Mouse (Mus musculus): ENCODE measurements around the gene Plekhj1. TPM values are rescaled to one million over a fixed set of nuclear protein-coding genes. Genes with fewer than 3 reads are reported as not detected.

Plekhj1 gene
- polyA plus RNA-seq, 1 experiment, result 44.2 TPM

DNA sequence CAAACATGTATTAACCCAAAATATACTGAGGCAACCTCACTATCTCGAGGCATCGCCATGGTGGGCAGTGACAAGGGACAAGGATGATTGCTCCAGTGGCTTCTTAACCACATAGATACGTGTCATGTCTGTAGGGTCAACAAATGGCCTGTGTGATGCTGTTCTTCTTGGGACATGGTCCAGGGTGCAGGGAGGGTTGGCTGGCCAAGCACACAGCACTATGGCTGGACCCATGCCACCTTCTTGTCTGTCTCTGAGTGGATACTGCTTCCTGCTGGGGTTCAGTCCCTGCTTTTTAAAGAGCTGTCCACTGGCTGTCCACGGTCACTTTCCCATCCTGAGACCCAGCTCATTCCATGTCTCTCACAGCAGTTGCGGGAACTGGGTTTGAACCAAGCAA is 21.3 kb downstream of the Plekhj1 start:
- no peak for DNase-seq (ENCODE audit: low read depth)

DNA sequence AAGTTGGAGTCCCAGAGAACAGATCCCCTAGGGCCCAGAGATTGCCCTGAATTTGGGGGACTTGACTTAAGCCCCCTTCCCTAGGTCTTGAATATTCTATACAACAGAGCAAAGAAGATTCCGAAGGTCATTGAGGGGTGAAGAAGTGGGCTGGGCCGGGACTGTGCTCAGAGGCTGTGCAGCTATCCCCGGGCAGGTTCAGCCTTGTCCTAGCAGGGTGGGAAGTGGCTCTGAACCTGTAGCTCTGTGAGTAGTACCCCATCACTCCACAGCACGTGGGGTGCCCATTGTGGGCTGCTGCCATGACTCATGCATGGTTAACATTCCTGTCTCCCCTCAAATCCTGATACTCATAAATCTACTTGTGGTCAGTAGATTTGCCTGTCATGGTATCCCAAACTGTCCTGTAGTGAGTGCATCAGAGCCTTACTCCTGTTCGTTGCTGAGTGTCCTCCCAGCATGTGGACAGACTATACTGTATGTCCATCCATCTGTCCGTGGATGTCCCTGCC is 22.0 kb downstream of the Plekhj1 start:
- no peak for DNase-seq (ENCODE audit: low read depth)

DNA sequence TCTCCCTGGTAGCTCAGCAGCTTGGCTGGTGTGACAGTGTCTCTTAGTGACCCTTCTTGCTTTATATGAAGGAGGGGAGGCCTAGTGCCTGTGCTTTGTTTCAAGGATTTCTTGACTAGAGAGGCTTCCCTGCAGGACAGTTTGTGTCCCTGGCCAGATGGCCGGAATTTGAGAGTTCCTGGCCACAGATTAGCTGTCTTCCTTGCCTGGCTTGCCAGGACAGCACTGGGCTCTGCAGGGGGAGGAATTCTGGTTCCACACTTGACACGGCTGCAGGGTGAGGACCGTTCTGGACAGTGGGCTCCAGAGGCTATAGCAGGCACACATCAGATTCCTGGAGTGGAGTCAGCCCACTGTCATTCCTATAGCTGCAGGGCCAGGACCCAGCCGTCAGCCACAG is 22.7 kb downstream of the Plekhj1 start:
- no peak for DNase-seq (ENCODE audit: low read depth)

DNA sequence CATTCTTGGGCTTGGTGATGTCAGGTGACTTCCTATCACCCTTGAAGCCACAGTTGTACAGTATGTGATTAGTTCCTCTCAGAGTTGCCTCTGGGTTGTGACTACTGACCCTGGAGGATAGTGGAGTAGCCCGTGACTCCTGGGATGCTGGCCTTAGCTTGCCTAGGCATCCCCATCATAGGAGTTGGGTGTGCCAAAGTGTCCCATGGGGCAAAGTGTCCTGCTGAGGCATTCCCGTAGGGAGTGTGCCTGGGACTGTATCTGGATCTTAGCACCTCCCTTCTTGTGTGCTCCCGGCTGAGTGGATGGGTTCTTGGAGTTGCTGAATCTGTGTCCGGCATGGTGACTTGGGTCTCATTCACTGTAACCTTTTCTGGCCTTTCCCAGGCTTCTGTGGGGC is 23.4 kb downstream of the Plekhj1 start:
- no peak for DNase-seq (ENCODE audit: low read depth)

DNA sequence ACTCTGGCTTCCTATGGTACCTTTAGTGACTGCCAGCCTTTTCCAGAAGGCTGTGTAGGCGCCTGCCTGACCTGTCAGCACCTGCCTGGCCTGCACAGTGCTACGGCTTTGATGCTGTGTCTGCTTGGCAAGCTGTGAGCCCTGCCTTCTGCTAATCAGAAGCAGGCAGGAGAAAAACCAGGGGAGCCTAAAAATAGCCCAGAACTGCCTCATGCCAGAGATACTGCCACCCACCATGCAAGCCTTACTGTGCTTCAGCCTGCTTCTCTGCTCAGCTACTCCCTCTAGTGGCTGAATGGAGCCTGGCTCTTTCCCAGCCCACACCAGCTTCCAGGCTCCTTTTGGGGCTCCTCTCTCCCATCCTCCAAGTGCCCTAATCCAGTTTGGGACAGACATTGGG is 23.9 kb downstream of the Plekhj1 start:
- no peak for DNase-seq (ENCODE audit: low read depth)

DNA sequence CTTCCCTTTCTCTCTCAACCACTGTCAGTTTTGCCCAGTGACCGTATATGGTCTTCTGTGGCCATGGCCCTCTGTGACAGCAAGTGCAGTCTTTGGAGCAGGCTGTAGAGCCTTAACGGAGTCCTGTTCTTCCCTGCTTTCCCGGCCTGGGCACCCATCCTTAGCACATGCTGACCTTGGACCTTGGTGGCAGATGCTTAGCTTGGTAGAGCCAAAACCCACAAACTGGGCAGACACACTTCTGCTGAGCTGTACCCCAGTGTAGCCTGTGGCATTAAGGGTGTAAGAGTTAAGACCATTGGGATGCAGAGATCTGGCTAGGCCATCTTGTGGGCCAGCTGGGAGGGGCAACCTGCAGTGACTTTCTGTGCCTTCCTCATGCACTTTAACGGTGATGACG is 24.6 kb downstream of the Plekhj1 start:
- no peak for DNase-seq (ENCODE audit: low read depth)

DNA sequence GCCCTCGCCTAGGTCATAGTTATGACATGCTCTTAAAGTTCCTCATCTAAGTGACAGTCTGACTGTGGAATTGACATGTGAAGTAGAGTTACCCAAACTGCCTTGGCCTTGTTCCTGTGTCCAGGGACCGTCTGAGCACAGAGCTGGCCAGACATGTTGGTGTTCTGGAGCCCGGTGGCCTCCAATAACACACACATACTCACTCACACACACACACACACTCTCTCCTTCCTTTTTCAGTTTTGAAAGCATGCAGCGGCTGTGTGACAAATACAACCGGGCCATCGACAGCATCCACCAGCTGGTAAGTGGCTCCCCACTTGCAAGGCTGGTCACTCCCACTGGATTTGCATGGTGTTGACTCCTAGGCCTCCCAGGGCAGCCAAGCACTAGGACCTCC is 30.1 kb downstream of the Plekhj1 start:
- DNase-seq (ENCODE audit: low read depth), result no peak

DNA sequence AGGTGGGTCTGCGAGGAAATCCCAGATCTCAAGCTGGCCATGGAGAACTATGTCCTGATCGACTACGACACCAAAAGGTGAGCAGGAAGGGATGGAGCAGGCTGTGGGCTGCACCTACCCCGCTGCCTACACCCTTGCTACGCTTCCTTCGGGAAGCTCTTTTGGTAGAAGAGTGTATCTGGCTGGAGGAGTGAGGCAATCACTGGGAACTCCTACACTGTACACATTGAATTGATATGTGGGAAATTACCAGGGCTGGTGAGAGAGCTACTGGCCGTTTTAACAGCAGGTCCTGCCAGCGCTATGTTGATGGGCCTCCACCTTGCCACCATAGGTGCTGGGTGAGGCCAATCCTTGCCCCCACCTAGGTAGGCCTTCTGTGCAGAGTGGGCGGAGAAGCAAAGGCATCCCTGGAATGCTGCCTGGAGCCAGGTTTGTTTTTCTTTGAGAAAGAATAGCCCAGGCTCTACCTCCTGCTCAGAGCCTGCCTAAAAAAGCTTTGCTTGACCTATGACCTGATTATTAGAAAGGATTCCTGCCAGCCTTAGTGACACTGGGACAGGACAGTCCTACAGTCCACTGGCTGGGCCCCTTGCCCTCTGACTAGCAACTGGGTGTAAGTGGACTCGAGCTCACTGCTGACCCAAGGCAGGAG is 32.1 kb downstream of the Plekhj1 start:
- DNase-seq (ENCODE audit: low read depth), result no peak

DNA sequence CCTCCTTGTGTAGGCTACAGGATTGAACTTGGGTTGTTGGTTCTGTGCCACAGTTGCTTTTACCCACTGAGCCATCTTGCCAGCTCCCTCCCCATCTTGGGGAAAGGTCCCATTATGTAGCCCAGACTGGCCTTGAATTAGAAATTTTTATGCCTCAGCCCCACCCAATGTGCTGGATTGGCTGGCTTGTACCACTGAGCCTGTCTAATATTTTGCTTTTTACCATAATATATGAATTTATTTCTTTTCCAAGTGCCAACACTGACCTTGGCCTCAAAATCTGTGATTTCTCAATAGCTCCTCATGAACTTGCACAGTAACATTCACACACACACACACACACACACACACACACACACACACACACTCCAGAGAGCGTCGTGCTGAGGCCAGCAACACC is 32.7 kb downstream of the Plekhj1 start:
- no peak for DNase-seq (ENCODE audit: low read depth)

DNA sequence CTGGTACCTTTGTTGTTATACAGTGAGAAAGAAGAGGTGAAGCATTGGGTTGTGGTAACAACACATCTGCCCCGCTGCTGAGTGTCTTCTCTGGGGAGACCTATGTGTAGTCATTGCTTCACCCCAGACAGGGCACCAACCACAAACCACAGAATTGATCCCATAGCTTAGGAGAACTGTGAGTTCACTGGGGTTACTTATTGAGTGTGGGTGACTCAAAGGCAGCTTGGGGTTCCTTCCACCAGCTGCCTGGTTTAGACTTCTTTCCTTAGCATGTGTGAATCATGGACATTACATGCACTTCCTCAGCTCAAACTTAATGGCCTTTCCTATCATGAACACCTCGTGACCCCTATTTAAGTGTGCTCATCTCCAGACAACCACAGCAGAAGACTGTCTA is 34.9 kb downstream of the Plekhj1 start:
- no peak for DNase-seq (ENCODE audit: low read depth)

DNA sequence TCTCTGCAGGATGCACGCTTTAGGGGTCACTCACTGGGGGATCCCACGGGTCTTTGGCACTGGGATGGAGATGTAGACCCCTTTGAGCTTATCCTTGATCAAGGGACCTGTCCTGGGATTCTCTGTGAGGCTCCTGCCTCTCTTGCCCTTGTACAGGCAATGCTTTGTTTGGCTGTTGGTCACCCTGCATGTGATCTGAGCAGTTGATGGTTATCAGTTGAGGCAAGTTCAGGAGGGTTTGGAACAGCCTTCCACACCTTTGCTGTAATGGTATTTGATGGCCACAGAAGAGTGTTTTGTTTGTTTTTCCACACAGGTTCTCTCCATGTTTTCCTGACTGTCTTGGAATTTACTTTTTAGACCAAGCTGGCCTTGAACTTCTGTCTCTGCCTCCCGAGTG is 36.6 kb downstream of the Plekhj1 start:
- DNase-seq (ENCODE audit: low read depth), result no peak

DNA sequence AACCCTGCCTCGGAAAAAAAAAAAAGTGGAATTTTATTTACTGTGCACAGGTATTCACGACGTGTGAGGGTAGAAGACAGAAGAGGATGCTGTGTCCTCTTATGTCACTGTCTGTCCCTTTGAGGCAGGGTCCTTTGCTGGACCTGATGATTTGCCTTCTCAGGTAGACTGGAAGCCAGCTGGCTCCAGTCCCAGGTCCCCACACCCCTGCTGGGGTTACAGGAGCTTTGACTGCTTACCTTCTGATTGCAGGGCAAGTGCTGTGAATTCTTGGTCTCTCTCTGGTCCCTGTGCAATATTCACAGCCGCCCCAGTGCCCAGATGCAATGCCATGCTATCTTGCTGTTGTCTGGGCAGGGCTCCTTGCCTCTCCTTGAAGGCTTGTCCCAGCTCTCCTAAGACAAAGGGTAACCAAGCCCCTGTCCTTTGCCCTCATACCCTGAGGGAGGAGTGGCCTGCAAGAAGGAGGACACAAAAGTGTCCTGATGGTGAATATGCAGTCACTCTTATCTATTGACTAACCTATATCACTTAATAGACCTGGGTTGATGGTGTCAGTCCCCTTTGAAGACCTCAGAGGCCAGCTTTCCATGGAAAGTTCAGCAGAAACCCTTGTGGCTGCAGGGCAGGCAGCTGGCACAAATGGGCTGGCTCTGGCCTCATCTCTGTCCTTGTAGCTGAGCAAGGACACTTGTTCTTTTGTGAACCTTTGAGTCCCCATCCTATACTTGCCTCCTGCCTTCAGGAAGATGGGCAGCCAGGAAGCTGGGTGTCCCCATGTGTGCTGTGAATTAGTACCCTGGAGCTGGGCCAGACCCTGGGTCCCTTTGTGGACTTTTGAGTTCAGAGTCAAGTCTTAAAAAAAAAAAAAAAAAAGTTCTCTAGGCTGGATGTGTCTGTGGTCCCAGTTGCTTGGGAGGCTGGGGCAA is 37.6 kb downstream of the Plekhj1 start:
- DNase-seq (ENCODE audit: low read depth), result no peak

DNA sequence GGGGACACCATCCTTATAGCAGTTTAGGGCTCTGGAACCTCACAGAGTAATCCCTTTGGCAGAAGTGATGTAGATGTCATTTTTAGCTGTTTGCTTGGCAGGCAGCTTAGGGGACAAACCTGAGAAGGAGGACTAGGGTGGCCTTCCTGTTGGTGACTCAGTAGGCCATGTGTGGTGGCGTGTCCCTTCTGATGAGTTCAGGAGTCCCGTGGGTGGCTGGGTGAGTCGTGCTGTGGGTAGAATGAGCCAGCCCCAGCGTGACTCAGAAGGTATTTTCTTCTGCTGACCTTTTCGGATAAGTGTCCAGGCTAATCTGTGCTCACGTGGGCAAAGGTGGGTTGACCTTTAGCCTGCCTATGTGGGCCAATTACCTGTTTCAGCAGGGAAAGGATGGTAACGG is 39.8 kb downstream of the Plekhj1 start:
- DNase-seq (ENCODE audit: low read depth), result no peak

DNA sequence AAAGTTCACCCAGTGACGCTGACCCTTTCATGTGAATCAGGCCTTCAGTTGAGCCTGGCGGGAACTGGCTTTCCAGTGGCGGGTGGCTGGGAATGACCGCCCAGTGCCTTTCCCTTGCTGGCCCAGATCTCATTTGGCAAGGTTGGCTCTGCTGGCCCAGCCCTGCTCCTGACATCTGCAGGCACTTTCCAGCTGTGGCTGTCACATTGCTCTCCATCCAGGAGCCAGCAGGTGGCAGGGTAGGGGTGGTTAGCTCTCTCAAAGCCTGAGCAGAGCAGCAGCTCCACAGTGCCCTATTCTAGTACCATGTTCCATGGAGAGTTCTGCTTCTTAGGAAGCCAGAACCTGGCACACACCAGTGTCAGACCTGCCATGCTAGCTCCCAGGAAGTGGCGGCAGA is 40.7 kb downstream of the Plekhj1 start:
- DNase-seq (ENCODE audit: low read depth), result no peak

DNA sequence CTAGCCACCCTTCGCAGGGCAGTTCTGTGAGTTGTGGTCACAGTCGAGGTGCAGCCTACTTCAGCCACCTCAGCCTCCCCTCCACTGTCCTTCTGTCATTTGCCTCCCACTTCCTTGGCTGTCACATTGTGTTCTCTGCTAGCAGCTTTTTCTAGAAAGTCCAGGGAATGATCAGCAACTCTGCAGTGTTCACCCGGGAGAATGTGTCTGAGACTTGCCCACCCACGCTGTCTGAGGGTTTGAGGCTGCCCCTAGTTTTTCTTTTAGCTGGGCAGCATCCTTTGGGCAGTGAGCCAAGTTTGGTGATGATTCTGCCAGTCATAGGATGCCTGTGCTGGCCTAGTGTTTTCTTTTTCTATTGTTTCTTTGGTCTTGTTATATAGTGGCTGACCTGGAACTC is 41.5 kb downstream of the Plekhj1 start:
- DNase-seq (ENCODE audit: low read depth), result no peak

DNA sequence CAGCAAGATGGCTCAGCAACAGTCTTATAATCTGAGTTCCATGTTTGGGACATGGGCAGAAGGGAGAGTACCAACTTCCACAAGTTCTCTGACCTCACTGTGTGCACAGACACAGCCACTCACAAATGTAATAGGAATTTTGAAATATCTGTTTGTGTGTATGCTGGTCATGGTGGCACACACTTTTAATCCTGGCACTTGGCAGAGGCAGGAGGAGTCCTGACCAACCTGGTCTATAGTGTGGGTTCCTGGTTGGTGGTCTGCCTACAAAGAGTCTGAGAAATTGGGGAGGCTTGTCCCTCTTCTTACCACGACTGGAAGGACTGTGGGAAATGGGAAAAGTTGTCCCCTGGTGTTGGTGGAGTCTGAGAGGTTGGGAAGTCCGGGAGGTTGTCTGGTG is 41.9 kb downstream of the Plekhj1 start:
- DNase-seq (ENCODE audit: low read depth), result no peak

DNA sequence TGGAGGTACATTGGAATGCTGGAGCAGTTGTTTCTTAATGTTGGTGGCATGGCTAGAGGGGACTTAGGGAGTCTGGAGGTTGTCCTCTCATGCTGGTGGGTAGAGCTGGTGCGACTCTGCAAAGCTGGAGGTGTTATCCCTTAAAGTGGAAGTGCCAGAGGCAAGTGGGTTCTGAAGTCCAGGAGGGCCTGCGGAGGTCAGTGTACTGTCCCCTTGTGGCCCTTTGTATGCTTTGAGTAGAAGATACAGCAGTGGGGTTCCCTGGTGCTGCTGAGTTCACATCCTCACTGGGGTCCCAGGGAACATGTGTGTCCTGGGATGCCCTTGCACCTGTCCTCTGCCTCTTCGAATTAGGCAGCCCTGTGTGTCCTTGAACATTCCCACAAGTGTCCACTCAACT is 42.3 kb downstream of the Plekhj1 start:
- DNase-seq (ENCODE audit: low read depth), result no peak

DNA sequence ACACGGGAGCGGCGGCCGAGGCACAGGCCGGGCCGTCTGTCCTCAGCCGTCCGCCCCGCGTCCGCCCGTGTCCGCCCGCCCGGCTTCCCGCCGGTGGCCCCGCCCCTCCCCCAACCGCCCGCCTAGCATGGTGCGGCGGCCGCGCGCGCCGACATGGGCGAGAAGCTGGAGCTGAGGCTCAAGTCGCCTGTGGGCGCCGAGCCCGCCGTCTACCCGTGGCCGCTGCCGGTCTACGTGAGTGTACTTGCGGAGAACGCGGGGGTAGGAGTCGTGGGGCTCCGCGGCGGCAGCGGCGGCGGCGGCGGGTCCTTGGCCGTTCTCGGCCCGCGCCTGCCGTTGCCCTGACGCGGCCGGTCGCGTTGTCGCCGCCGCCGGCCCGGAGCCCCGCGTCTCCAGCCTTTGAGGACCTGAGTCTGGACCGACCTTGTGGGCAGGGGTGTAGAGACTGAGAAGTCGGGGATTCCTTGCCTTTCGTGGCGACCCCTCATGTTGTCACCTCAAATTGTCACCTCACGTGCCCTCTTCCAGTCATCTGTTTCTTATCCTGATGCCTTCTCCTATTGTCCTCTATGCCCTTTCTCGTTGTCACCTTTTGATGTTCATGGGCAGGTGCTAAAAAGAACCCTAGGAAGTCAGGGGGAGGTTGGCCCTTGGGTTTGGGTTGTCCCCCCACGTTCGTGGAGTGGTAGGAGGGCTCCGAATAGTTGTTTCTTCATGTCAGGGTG is 43.0 kb downstream of the Plekhj1 start:
- DNase-seq (ENCODE audit: low read depth), result no peak

DNA sequence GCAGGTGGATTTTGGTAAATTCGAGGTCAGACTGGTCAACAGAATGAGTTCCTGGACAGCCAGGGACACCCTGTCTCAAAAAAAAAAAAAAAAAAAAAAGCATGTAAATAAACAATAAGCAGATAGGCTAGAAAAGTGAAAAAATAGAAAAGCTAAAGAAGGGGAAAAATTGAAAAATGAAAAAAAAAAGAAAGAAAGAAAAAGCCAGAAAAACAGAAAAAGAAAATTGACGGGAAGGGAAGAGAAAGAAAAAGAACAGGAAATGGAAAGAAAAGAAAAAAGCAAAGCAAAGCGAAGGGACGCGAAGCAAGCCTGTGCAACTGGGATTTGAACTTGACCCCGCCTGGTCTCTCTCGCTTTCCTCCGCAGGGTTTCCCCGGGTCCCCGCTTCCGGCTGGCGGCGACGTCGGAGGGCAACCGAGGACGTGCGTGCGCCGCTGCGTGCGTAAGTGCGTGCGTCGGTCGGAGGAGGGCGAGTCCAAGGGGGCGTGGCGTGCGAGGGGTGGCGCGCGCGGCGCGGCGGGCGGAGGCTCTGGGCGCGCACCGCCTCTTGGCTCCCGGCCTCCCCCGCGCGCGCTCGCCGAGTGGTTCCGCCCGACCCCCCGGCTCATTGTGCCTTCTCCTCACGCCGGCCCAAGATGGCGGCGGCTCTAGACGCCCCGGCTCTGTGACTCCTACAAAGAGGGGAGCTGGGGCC is 43.7 kb downstream of the Plekhj1 start, which contains the start of gene Dot1l:
Dot1l (plus strand) TSS at position 613 of the 697 bp plus-strand sequence.
- no peak for DNase-seq (ENCODE audit: low read depth)

DNA sequence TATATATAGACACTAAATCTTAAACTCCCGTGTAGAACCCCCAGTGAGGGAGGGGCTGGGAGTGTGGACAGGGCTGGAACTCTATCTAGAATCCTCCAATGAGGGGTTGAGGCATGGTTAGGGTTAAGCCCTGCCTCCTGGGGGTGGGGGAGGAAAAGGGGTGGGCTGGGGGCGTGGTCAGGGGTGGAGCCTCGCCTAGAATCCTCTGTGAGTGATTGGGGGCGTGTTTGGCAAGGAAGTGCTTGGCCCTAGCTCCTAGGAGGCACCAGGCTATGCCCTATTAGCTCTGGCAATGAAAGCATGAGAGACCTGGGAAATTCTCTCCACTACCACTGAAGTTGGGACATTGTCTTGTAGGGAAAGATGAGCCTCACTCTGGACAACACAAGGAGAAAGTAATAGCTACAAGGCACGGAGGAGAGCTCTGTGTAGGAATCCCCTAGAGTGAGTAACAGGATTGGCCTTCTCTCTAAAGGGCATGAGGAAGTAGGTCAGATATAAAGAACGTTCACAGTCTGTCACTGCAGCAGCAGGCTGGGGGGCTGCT is 46.3 kb downstream of the Plekhj1 start:
- no peak for DNase-seq (ENCODE audit: low read depth)

DNA sequence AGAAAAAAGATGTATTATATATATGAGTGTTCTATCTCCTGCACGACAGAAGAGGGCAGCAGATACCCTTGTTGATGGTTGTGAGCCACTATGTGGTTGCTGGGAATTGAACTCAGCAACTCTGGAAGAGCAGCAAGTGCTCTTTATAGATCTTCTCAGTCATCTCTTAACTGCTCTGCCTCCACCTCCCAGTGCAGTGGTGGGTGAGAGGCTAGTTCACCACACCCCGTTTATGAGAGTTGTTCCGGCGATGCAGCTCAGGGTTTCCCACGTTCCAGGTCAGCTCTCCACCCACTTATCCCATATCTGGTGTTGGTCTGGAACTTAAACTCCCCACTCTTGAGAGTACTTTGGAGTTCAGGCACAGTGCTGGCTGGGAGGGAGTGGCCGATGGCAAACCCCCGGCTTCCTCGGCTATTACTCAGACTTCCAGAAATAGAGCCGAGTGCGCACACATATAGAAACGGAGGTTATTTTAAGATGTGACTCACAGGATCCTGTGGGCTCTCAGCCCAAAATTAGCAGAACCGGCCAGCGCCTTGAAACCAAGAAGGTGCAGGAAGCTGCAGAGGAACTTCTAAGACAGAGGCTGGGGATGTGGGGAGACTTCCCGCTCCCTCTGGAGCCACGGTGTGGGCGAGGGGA is 47.1 kb downstream of the Plekhj1 start:
- no peak for DNase-seq (ENCODE audit: low read depth)
